Mouse (Mus musculus) kidney, postnatal 10 days (tissue): ENCODE measurements around the gene Homer2.

ENCODE experiments used
- DNase-seq: peaks from one replicate; pipeline ENCODE4 v3.0.0; 2021; ENCODE audit warnings: mixed read lengths

Gene Homer2

DNA sequence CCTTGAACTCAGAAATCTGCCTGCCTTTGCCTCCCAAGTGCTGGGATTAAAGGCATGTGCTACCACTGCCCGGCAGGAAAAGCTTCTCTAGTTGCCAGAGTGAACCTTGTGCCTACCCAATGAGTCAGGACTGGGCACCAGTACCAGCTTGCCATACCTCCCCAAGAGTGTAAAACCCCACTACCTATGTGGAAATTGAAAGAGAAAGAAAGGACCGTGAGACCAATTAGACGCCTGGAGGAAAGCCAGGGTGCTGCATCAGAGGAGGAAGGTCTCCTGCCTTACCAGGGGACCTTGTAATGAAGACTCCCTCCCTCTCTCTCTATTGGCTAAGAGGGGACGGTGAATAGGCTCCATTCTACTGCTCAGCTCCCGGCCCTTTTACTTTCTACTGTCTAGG is 59.4 kb downstream of the Homer2 start:
- no peak for DNase-seq

DNA sequence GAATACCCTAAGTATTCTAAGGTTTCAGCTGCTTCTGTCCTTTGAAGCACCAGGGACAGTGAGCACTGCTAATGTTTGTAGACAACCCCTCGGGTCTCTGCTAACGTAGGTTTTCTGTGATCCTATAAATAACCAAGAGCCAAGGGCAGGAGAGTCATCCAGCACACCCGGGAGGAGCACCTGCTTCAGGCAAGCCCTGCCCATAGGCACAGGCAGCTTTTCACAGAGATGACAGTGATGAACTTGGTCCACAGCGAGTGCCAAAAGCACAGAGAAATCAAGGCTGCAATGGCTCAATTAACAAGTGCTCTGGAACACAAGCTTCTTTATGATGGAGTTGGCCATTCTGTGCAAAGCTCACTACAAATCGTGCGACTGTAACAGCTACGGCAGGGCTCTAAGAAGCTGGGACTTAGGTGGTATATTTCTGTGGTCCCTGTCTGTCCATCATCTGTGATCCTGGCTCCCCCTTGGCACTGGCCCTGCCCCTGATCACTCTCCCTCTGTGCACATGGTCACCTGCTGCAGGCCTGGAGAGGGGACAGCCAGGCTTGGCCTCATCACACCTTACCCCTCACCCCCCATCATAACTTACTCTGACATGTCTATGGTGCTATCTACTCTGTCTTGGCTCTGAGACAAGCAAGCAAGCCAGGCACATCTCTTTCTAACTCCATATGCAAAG is 62.6 kb downstream of the Homer2 start:
- DNase-seq: no peak

DNA sequence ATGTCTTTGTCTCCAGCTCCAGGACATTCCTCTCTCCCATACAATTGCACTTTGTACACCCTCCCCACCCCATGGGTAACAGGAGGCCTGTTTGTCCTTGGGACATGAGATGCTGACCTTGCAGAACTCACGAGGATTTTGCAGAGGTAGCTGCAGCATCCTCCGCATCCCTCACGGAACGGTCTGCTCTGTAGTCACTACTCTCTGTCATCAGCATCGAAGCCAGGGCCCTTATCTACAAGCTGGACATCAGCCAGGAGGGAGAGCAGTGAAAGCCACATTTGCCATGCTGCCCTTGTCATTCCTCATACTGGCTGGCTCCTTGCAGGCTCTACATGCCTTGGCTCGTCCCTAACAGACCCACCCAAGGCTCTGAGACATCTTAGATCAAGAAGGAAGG is 66.2 kb downstream of the Homer2 start:
- no peak for DNase-seq

DNA sequence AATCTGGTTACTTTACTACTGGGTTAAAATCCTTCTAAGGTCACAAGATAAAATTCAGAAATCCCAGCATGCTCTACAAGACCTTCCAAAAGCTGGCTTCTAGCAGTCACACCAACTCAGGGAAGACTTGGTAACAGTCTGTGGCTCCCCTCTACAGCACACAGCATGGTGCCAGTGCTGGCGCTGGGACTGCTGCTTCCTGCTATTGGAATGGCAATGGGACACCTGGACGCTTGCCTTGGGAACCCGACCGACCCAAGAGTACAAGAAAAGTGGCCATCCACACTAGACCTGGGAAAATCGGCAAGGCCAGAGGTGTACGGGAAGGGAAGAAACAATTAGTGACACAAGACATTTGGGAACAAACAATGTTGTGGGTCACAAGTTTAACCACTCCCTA is 74.7 kb downstream of the Homer2 start:
- DNase-seq: no peak

DNA sequence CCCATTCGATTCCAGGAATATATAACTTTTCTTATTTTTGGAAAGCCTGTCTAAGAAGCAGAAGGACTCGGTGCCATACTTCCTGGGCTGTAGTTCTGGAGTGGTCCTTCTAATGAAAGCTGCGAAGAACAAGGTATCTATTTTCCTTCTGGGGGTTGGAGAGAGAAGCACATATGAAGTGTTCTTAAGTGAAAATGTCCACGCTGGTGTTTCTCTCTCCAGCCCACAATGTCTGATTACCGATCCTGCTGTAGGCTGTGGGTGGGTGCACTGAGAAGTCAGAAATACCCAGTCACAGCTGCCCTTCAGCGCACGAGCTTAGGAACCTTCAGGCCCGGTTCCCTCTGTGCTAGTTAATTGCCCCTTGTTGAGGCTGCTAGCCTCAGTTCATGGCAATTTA is 76.1 kb downstream of the Homer2 start:
- no peak for DNase-seq

DNA sequence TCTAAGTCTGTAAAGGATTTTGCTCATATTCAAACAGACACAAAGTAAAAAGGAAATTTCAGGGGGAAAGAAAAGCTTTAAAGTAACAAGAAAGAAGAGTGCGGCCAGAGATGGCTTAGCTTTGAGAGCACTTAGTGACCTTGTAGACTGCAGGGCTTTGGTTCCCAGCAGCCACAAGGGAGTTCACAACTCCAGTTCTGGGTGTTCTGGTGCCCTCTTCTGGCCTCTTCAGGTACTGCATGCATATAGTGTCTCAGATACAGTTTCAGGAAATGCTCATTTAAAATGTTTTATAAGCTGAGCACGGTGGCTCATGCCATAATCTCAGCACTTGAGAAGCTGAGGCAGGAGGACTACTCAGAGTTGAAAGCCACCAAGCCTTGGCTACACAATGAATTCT is 80.9 kb downstream of the Homer2 start:
- DNase-seq: peak; percentile 21

DNA sequence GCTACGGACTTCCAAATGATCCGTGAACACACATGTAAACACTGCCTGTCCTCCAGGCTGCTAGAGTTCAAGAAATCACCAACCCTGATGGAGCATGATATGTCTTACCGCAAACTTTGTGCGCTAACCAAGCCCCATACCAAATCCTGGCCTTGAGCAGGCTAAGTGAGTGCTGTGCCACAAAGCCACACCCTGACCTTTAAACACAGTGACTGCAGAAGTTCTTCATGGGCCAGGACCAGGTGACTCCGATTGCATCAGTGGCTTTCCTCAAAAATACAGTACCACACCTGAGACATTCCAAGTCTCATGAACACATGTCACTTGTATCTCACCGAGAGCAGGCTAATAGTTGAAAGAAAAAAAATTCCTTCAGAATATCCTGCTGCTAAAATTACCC is 83.6 kb downstream of the Homer2 start:
- DNase-seq: no peak

DNA sequence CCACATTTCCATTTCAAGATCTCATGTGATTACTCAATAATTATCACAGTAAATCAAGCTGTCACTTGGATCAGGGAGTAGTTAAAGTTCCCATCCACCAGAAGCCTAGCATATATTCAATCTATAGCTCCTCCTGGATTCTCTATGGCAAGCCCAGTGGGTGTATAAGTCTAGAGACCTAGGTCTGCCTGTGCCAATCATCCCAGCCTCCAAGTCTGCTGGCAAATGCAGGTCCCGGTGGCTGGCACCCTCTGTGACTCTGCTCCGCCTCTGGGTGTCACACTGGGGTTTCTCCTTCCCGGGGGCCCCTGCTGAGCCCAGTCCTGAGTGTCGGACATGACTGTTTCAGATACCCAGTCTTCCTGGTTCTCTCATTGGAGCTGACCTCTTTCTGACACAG is 84.5 kb downstream of the Homer2 start:
- DNase-seq: no peak

DNA sequence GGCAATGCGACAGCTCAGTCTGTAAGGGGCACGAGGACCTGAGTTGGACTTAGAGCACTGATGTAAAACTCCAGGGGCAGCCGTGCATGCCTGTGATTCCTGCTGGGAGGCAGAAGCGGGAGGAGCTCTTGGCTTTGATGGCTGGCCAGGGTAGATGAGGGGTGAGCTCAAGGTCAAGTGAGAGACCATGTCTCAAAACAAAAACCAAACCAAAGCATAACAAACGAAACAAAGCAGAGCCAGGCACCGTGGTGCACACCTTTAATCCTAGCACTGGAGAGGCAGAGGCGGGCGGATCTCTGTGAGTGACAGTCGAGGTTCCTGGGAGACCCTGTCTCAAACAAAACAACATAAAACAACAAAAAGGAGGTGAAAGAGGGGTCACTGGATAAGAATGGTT is 92.3 kb downstream of the Homer2 start:
- DNase-seq: no peak

DNA sequence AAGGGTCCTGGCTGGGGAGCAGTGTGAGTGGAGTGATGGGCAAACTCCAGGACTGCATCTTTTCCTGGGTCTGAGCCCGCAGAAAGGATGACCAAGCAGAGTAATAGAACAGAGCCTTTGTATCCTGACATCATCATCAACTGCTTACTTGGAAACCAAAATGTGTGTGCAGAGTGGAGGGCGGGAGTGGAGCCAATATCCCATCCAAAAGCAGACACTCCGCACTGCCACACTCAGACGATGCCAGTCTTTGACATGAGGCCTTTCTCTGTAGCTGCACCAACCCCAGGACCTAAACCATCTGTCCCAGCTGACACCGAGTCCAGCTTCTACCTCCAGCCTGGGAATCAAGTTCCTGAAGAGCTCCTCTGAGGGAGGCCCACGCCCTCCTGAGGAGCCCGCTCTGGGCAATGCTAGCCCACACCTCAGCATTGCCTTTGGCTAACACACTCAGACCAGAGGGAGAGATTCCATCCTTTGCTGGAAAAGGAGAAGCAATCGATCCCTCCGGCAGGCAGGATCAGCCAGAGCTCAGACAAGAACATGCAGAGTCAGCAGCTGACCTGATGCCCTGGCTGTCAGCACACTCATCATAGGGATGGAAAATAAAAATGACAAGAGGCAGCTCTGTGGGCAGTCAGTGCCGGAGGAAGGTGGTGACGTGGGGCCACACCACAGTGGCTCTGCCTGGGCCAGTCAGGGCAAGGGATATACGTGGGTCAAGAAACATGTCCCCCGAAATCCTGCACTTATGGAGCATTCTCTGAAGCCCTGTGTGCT is 94.3 kb downstream of the Homer2 start:
- no peak for DNase-seq

DNA sequence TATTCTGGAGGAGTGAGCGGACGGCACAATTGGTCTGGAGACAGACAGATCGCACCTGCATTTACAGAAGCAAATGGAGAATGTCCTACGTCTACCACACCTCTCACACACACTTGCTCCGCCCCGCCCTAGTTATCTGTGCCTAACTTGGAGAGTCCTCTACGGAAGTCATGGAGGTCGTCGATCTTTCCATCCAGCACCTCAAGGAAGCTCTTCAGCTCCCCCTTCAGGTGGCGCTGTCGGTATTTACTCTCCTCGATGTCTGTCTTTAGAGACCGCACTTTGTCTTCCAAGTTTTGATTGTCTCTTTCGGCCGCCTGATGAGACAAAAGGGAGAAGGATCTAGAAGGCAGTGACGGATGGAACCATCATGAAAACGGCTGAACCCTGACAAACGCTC is 97.2 kb downstream of the Homer2 start:
- peak; percentile 31 for DNase-seq

DNA sequence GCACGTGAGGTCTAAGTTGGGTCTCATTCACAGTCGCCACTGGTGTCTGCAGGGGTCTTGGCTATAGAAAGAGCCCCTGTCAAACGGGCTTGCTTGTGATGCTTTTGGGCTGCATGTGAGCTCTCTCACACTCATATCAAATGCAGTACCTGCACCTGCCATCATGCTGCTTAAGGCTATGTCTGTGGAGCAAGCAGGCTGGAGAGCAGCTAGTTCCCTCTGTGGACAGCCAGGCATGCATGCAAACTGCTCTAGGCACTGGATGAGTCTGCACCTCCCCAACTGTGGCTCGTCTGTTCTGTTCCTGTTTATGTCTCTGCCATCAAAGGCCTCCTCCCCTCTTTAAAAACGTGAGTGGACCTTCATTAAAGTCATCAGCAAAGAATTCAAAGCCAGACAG is 100.9 kb downstream of the Homer2 start:
- DNase-seq: no peak

DNA sequence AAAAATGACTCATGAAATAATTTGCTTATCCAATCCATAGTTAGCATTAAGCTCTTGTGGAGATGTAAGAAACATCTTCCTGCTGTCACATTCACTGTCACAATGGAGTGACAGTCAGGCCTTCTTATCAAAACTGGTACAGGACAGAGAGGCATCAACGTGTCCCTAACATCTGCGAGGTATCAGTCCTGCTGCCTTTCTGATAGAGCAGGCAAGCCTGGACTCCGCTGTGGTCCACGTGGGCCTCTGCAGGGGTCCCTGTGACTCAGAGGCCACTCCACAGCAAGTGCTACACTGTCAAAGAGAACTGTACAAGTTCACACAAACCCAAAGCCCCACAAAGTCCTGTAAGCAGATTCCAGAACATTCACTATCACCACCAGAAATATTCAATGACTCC is 101.8 kb downstream of the Homer2 start:
- no peak for DNase-seq

DNA sequence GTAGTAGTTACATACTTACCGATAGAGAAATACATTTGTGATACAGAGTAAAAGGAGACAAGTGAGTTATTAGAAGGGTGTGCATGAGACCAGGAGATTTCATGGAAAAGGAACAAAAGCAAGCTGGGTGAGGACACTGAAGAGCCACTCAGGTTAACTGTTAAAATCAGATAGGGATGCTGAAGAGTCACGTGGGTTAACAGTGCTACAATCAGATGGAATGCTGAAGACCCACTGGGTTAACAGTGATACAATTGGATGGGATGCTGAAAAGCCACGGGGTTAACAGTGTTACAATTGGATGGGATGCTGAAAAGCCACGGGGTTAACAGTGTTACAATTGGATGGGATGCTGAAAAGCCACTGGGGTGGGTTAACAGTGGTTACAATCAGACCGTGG is 102.3 kb downstream of the Homer2 start:
- no peak for DNase-seq

DNA sequence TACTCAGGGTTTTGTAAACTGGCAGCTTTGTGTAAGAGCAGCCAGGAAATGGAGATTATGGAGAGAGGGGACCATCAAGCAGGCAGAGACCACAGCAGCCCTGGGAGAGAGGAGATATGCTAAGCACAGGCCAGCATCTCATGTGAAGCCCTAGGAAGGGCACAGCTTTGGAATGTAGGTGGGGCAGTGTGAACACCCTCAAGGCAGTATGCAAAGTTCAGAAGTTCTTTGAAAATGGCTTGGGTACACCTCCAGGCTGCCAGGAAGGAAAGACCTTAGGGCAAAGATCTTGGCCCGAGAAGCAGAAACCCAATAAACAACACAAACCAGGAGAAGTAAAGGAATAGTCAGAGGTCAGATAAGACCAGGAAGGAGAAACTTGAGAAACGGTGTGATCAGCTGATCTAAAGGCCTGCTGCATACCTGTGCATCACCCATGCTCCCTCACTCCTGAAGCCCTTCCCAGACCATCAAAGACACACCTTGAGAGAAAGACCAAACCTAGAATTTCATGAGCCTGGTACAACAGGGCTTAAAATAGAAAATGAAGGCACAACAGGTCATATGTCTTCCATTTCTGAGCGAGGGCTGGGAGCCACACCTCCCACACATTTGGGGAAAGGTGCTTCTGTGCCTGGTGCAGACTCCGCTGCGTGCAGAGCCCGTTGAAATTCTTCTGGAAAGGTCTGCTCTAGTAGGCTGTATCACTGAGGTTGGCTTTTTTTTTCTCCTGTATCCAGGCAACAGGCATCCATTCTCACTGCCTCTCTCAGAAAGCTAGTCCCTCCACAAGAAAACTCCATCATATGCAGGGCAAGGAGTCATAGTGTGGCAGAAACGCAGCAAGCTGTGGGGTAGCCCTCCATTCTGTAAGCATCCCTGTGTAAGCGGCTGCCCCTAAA is 107.7 kb downstream of the Homer2 start:
- DNase-seq: no peak

DNA sequence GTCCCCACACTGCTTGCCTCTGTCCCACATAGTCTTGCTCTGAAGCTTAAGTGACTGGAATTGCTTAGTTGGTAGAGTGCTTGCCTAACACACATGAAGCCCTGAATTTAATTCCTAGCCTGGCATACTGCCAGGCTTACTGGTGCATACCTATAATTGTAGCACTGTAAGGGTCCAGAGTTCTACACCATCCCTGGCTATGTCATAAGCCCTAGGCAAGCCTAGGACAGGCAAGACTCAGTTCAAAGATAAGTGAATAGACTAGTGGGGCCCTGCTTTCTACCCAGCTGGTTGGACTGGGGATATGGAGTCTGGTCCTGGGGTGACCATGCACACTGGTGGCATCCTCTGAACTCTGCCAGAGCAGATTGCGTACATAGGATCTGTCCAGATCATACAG is 109.7 kb downstream of the Homer2 start:
- DNase-seq: no peak

DNA sequence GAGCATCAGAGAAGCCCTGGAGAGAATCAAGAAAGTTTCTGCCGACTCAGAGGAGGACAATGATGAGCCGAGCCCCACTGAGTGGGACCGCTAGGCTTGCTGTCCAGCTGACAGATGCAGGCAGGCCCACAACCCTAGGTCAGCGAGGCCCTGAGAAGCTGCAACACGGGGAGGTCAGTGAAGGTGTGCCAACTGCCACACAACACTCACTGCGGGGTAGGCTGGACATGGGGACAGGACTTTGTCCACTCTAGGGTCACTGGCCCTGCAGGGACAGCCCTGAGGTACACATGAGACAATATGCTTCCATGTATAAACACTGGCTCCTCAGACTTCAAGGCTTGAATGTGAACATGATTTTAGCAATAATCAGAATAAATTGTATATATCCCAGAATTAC is 111.2 kb downstream of the Homer2 start:
- DNase-seq: no peak

DNA sequence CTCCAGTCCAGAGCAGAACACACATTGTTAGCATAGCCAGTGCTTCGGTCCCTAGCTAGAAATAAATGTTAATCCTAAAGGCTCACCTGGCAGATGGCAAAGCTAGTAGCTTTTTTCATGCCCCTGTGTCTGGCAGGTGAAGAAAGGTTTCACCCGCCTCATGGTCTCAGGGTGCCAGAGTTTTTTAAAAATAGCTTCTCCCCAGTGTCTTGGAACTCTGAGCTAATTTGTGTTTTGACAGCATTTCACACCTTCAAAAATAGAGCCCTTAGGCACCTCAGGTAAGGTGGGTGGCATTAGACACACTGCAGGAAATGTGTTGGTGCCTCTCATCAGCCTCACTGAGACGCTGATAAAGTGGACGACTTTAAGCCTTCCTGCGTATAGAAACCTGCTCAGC is 112.3 kb downstream of the Homer2 start:
- no peak for DNase-seq

DNA sequence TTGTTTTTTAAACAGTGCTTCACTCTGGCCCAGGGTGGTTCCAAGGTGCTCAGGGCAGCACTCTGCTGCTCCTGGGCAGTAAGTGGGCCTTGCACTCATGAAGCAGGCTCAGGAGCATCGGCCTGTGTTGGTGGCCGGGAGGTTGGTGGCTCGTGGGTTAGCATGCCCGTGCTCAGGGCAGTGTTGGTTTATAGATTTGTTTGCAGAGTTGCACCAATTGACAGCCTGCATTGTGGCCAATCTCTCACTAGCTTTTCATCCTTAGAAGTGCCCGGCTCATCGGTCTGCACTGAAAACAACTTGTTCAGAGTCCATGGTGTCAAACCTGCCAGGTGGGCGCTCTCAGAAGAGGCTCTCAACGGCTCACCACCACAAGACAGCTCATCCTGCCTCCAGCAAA is 113.9 kb downstream of the Homer2 start:
- DNase-seq: no peak

DNA sequence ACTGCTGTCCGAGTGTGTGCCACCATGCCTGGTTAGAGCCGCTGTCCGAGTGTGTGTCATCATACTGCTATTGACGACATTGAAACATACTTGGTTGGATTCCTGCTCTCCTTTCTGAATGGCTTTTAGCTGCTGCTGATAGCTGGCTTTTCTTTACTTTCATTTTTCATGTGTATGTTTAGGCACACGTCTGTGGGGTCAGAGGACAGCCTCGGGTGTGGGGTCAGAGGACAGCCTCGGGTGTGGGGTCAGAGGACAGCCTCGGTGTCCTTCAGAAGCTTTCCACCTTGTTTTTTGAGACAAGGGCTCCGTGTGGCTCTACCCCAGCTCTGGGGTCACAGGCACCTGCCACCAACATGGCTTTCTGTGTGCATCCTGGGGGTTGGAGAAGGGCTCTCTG is 114.6 kb downstream of the Homer2 start:
- no peak for DNase-seq

DNA sequence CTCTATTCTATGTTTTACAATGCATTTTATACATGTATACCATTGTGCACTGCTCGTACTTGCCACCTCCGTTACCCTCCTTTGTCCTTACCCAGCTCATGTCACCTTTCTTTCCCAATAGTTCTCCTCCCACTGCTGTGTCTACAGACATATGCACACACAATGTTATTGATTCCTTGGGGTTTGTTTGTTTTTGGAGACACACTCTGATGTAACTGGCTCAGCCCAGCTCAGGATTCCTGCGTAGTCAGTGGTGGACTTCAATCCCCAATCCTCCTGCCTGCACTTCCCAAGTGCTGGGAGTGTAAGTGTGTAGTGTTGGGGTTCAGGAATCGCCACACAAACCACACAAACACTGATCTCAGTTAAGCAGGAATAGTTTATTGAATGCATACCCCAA is 120.1 kb downstream of the Homer2 start:
- no peak for DNase-seq

DNA sequence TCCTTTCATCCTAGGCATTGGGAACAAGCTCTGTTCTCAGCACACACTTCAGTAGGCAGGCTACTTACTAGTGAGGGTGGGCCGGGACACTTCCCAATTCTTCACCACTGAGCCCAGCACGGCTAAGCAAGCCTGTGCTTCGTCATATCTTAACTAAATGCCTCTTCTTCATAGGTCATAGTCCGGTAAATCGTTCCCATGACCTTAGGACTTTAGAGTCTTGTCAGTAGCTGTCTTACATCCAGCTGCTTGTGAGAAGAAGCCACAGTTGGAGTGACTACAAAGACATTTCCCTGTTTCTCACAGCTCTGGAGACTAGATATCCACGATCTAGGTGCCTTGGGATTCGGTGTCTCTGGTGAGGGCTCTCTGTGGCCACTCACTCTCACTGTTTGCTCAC is 122.0 kb downstream of the Homer2 start:
- no peak for DNase-seq

DNA sequence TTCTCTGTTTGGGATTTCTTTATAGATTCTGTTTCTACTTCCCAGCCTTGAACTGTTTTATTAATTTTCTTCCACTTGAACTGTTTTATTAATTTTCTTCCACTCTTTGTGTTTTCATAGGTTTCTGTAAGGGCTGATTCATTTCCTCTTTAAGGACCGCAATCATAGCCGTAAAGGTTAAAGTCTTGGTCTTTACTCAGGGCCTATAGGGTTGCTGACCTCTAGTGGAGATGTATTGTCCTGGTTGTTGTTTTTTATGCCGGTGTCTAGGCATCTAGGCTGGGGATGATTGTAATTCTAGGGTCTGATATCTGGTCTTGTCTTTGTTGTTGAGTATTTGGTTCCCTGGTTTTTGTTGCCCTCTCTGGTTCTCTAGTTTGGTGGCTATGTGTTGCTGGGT is 123.8 kb downstream of the Homer2 start:
- no peak for DNase-seq

DNA sequence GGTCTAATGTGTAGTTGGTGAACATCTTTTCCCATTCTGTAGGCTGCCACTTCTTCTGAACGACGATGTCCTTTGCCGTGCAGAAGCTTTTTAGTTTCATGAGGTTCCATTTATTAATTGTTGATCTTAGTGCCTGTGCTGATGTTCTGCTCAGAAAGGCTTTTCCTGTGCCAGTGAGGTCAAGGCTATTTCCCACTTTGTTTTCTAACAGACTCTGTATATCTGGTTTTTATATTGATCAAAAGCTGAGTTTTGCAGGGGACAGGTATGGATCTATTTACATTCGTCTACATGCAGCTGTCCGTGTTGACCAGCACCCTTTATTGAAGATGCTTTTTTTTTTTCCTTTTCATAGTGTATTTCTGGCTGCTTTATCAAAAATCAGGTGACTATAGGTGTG is 128.0 kb downstream of the Homer2 start:
- DNase-seq: no peak
